Mouse (Mus musculus): Measurements from ENCODE around the gene Scnm1.
"Not testable (repeated sequence)": the region's sequence is repeated elsewhere in the genome, so short reads cannot be mapped to it uniquely, and the experiment has no call there.

The Scnm1 gene

GRCm38 (mm10) chr3:95159987-95160963 is 26.5 kb upstream of the Scnm1 start, which contains the start of gene Sema6c:
Sema6c (plus strand) TSS chr3:95160457.
- in situ Hi-C loops (cut with MboI; ENCODE audit: low pct_unique_long_range_greater_than_20kb in 1 of 2, low sequenced_read_pairs in 2 of 2, unreplicated experiment in 1 of 2): no loop called here

GRCm38 (mm10) chr3:95159511-95159986 is 25.7 kb upstream of the Scnm1 start:
- in situ Hi-C loops (cut with MboI; ENCODE audit: low pct_unique_long_range_greater_than_20kb in 1 of 2, low sequenced_read_pairs in 2 of 2, unreplicated experiment in 1 of 2): no loop called here

- in situ Hi-C loops (cut with MboI; ENCODE audit: low pct_unique_long_range_greater_than_20kb in 1 of 2, low sequenced_read_pairs in 2 of 2, unreplicated experiment in 1 of 2): no loop called here
Observed at GRCm38 (mm10) chr3:95153874-95154273, 20.1 kb upstream of the Scnm1 start.

- in situ Hi-C loops (cut with MboI; ENCODE audit: low pct_unique_long_range_greater_than_20kb in 1 of 2, low sequenced_read_pairs in 2 of 2, unreplicated experiment in 1 of 2): no loop called here
Observed at GRCm38 (mm10) chr3:95147924-95148323, 14.1 kb upstream of the Scnm1 start.

GRCm38 (mm10) chr3:95142617-95143011 is 8.8 kb upstream of the Scnm1 start:
- in situ Hi-C loops (cut with MboI; ENCODE audit: low pct_unique_long_range_greater_than_20kb in 1 of 2, low sequenced_read_pairs in 2 of 2, unreplicated experiment in 1 of 2): no loop called here

- in situ Hi-C loops (cut with MboI; ENCODE audit: low pct_unique_long_range_greater_than_20kb in 1 of 2, low sequenced_read_pairs in 2 of 2, unreplicated experiment in 1 of 2): no loop called here
Observed at GRCm38 (mm10) chr3:95141952-95142616, 8.3 kb upstream of the Scnm1 start, which contains the start of gene Tnfaip8l2. Tnfaip8l2 (minus strand) TSS chr3:95142360.

- in situ Hi-C loops (cut with MboI; ENCODE audit: low pct_unique_long_range_greater_than_20kb in 1 of 2, low sequenced_read_pairs in 2 of 2, unreplicated experiment in 1 of 2): no loop called here
Observed at GRCm38 (mm10) chr3:95141474-95141873, 7.7 kb upstream of the Scnm1 start.

- in situ Hi-C loops (cut with MboI; ENCODE audit: low pct_unique_long_range_greater_than_20kb in 1 of 2, low sequenced_read_pairs in 2 of 2, unreplicated experiment in 1 of 2): no loop called here
Observed at GRCm38 (mm10) chr3:95140795-95141194, 7.0 kb upstream of the Scnm1 start.

GRCm38 (mm10) chr3:95140289-95140595 is 6.4 kb upstream of the Scnm1 start:
- in situ Hi-C loops (cut with MboI; ENCODE audit: low pct_unique_long_range_greater_than_20kb in 1 of 2, low sequenced_read_pairs in 2 of 2, unreplicated experiment in 1 of 2): no loop called here

- in situ Hi-C loops (cut with MboI; ENCODE audit: low pct_unique_long_range_greater_than_20kb in 1 of 2, low sequenced_read_pairs in 2 of 2, unreplicated experiment in 1 of 2): no loop called here
Observed at GRCm38 (mm10) chr3:95139586-95140288, 5.9 kb upstream of the Scnm1 start.

GRCm38 (mm10) chr3:95136336-95136735 is 2.5 kb upstream of the Scnm1 start:
- in situ Hi-C loops (cut with MboI; ENCODE audit: low pct_unique_long_range_greater_than_20kb in 1 of 2, low sequenced_read_pairs in 2 of 2, unreplicated experiment in 1 of 2): no loop called here

GRCm38 (mm10) chr3:95135433-95136052 is 1.7 kb upstream of the Scnm1 start:
- in situ Hi-C loops (cut with MboI; ENCODE audit: low pct_unique_long_range_greater_than_20kb in 1 of 2, low sequenced_read_pairs in 2 of 2, unreplicated experiment in 1 of 2): no loop called here

GRCm38 (mm10) chr3:95135023-95135422 is 1.2 kb upstream of the Scnm1 start:
- in situ Hi-C loops (cut with MboI; ENCODE audit: low pct_unique_long_range_greater_than_20kb in 1 of 2, low sequenced_read_pairs in 2 of 2, unreplicated experiment in 1 of 2): no loop called here

- in situ Hi-C loops (cut with MboI; ENCODE audit: low pct_unique_long_range_greater_than_20kb in 1 of 2, low sequenced_read_pairs in 2 of 2, unreplicated experiment in 1 of 2): not testable (repeated sequence)
Observed at GRCm38 (mm10) chr3:95134133-95134532, 322 bp upstream of the Scnm1 start.

- in situ Hi-C loops (cut with MboI; ENCODE audit: low pct_unique_long_range_greater_than_20kb in 1 of 2, low sequenced_read_pairs in 2 of 2, unreplicated experiment in 1 of 2): no loop called here
Observed at GRCm38 (mm10) chr3:95133176-95133575, 635 bp downstream of the Scnm1 start.

GRCm38 (mm10) chr3:95132389-95132788 is 1.4 kb downstream of the Scnm1 start:
- in situ Hi-C loops (cut with MboI; ENCODE audit: low pct_unique_long_range_greater_than_20kb in 1 of 2, low sequenced_read_pairs in 2 of 2, unreplicated experiment in 1 of 2): not testable (repeated sequence)

GRCm38 (mm10) chr3:95130081-95130480 is 3.7 kb downstream of the Scnm1 start:
- in situ Hi-C loops (cut with MboI; ENCODE audit: low pct_unique_long_range_greater_than_20kb in 1 of 2, low sequenced_read_pairs in 2 of 2, unreplicated experiment in 1 of 2): no loop called here

GRCm38 (mm10) chr3:95129226-95129651 is 4.6 kb downstream of the Scnm1 start:
- in situ Hi-C loops (cut with MboI; ENCODE audit: low pct_unique_long_range_greater_than_20kb in 1 of 2, low sequenced_read_pairs in 2 of 2, unreplicated experiment in 1 of 2): no loop called here
